Mouse (Mus musculus) Patski (cell line): ENCODE data around the gene Ern1. TPM values are rescaled to one million over a fixed set of nuclear protein-coding genes. Genes with fewer than 3 reads are reported as not detected.
"Not testable (repeated sequence)": the region's sequence is repeated elsewhere in the genome, so short reads cannot be mapped to it uniquely, and the experiment has no call there.

Experiments used
- ATAC-seq: fragments of 100-300 bp; one replicate; pipeline ENCODE4 v1.8.0; 2021
- CTCF ChIA-PET: fragments of 350-600 bp; sonication (Branson Sonifier 250); formaldehyde crosslinking; loops from one replicate; lab custom pipeline; 2022; ENCODE audit warnings: inconsistent platforms; lab: Charles Lee
- POLR2A ChIA-PET: fragments of 350-600 bp; sonication (Branson Sonifier 250); formaldehyde crosslinking; loops from one replicate; lab custom pipeline; 2022; ENCODE audit warnings: antibody characterized with exemption, inconsistent platforms; lab: Charles Lee
- DNase-seq: peaks from one replicate; pipeline ENCODE4 v3.0.0-alpha.2; 2011; ENCODE audit warnings: low read depth, low spot score
- H3K27me3 ChIP-seq: fragments of 371-371 bp; one replicate; pipeline ENCODE4 v1.5.1; 2021
- CTCF ChIP-seq: fragments of 100-300 bp; IDR thresholded peaks from one replicate; pipeline ENCODE4 v1.5.1; 2021
- in situ Hi-C: fragments of 300-500 bp; cut with MboI; formaldehyde crosslinking; loops from 3 replicates; pipeline ENCODE4 v1.11.1; 2018; ENCODE audit warnings: low pct_unique_long_range_greater_than_20kb, mixed read lengths
- polyA plus RNA-seq: library from polyadenylated mRNA; unstranded; gene quantifications from one replicate; pipeline ENCODE4 v1.2.3, GENCODE M21; 2021

Gene Ern1
- polyA plus RNA-seq, 1 experiment from 2014 or later = 12.4 TPM

GRCm38 (mm10) chr11:106504129-106504528, 16.5 kb upstream of the Ern1 start:
- DNase-seq (no peak), ATAC-seq (no peak)
- no peak for TF ChIP-seq CTCF
- in situ Hi-C loops = loop anchor here (25.0 kb wide), 1 partner anchor 258 kb away; the partner anchor contains the start of genes Milr1 and Pecam1
- CTCF ChIA-PET = interaction anchor here (1.2 to 1.3 kb wide), 2 partner anchors 11 to 109 kb away, joined by 3 read pairs; partner anchors contain the start of gene Tex2
- no peaks in the 10 kb centered on the region for H3K27me3 ChIP-seq
- POLR2A ChIA-PET = no interaction called here

GRCm38 (mm10) chr11:106503425-106503717, 15.7 kb upstream of the Ern1 start:
- in situ Hi-C loops = loop anchor here (25.0 kb wide), 1 partner anchor 259 kb away; the partner anchor contains the start of genes Milr1 and Pecam1
- TF ChIP-seq CTCF = no peak
- ChIA-PET POLR2A (interaction anchor here (1.3 kb wide), 1 partner anchor 10 kb away, joined by 3 read pairs; no protein-coding TSS in a partner anchor), CTCF (interaction anchor here (1.2 kb wide), 2 partner anchors 10 to 108 kb away, joined by 3 read pairs; no protein-coding TSS in a partner anchor)
- ATAC-seq (no peak), DNase-seq (no peak)
- no peaks in the 10 kb centered on the region for H3K27me3 ChIP-seq

GRCm38 (mm10) chr11:106502631-106503424, 15.2 kb upstream of the Ern1 start:
- no peak for ATAC-seq
- CTCF ChIA-PET = interaction anchor here (1.2 kb wide), 1 partner anchor 108 kb away, joined by 3 read pairs; no protein-coding TSS in a partner anchor
- in situ Hi-C loops = loop anchor here (25.0 kb wide), 1 partner anchor 259 kb away; the partner anchor contains the start of genes Milr1 and Pecam1
- POLR2A ChIA-PET = interaction anchor here (1.3 to 1.6 kb wide), 3 partner anchors 11 to 16 kb away, joined by 3 to 5 read pairs (median 3); partner anchors contain the start of gene Ern1
- DNase-seq = no peak
- no peaks in the 10 kb centered on the region for H3K27me3 ChIP-seq
- TF ChIP-seq CTCF = no peak

GRCm38 (mm10) chr11:106502159-106502505, 14.5 kb upstream of the Ern1 start:
- CTCF ChIA-PET = no interaction called here
- in situ Hi-C loops = loop anchor here (25.0 kb wide), 1 partner anchor 260 kb away; the partner anchor contains the start of genes Milr1 and Pecam1
- ATAC-seq (no peak), DNase-seq (no peak)
- no peak for TF ChIP-seq CTCF
- POLR2A ChIA-PET = interaction anchor here (0.6 to 1.6 kb wide), 6 partner anchors 12 to 240 kb away, joined by 3 to 6 read pairs (median 4); partner anchors contain the start of gene Ern1
- no peaks in the 10 kb centered on the region for H3K27me3 ChIP-seq

- DNase-seq (no peak), ATAC-seq (peak; percentile 68)
- H3K27me3 ChIP-seq = no peaks in the 10 kb centered on the region
- in situ Hi-C loops = loop anchor here (25.0 kb wide), 1 partner anchor 261 kb away; the partner anchor contains the start of genes Milr1 and Pecam1
- ChIA-PET POLR2A (interaction anchor here (0.6 to 1.6 kb wide), 6 partner anchors 14 to 240 kb away, joined by 3 to 6 read pairs (median 4); partner anchors contain the start of gene Ern1), CTCF (no interaction called here)
- TF ChIP-seq CTCF = no peak
Measured at GRCm38 (mm10) chr11:106501308-106502158, 13.9 kb upstream of the Ern1 start.

GRCm38 (mm10) chr11:106500393-106501307, 13.0 kb upstream of the Ern1 start:
- no peak for TF ChIP-seq CTCF
- in situ Hi-C loops = loop anchor here (25.0 kb wide), 1 partner anchor 262 kb away; the partner anchor contains the start of genes Milr1 and Pecam1
- DNase-seq = peak; percentile 91
- CTCF ChIA-PET = no interaction called here
- POLR2A ChIA-PET = interaction anchor here (1.0 to 1.6 kb wide), 5 partner anchors 13 to 117 kb away, joined by 3 to 6 read pairs (median 3); partner anchors contain the start of gene Ern1
- no peaks in the 10 kb centered on the region for H3K27me3 ChIP-seq
- ATAC-seq = peak; percentile 91

GRCm38 (mm10) chr11:106498739-106499379, 11.2 kb upstream of the Ern1 start:
- ATAC-seq = no peak
- no peak for TF ChIP-seq CTCF
- in situ Hi-C loops = no loop called here
- H3K27me3 ChIP-seq = no peaks in the 10 kb centered on the region
- DNase-seq = no peak
- ChIA-PET POLR2A (interaction anchor here (1.1 kb wide), 1 partner anchor 82 kb away, joined by 3 read pairs; no protein-coding TSS in a partner anchor), CTCF (no interaction called here)

GRCm38 (mm10) chr11:106497926-106498325, 10.3 kb upstream of the Ern1 start:
- H3K27me3 ChIP-seq = no peaks in the 10 kb centered on the region
- TF ChIP-seq CTCF = peak; percentile 42
- POLR2A ChIA-PET = no interaction called here
- DNase-seq (no peak), ATAC-seq (no peak)
- in situ Hi-C loops = no loop called here
- CTCF ChIA-PET = interaction anchor here (0.8 kb wide), 1 partner anchor 79 kb away, joined by 3 read pairs; no protein-coding TSS in a partner anchor

- CTCF ChIA-PET = interaction anchor here (0.8 to 1.1 kb wide), 2 partner anchors 78 to 84 kb away, joined by 3 read pairs; no protein-coding TSS in a partner anchor
- POLR2A ChIA-PET, DNase-seq, in situ Hi-C loops, ATAC-seq, H3K27me3 ChIP-seq: not testable (repeated sequence)
Measured at GRCm38 (mm10) chr11:106497009-106497408, 9.4 kb upstream of the Ern1 start.
